ENCODE assay signal across 16 mouse cellular contexts in genomic region chr11:106911257-106911656, GRCm38 (mm10). TPM values are rescaled to one million over a fixed set of nuclear protein-coding genes. Genes with fewer than 3 reads are reported as not detected.
A peak's percentile ranks its signal among the peaks of the same experiment; 100 is the strongest.
DNase-seq lines count a peak whose midpoint lies in the region; ATAC-seq and TF ChIP-seq lines count a peak whose summit lies in the region.
"Had no signal": no experiment of that assay in that cellular context is flagged by ENCODE, and none has a peak within 500 bp of the region (broad histone marks: within the 10 kb centered on the region; RNA-seq: fewer than 3 reads in every experiment).

No protein-coding gene starts in this region.

- no peaks in the 10 kb centered on the region for H3K36me3 ChIP-seq in kidney, adult 2 months (ENCODE audit: control insufficient read depth, insufficient read depth, low read length)
- H3K36me3 ChIP-seq in midbrain, embryonic 11.5 days (ENCODE audit: control insufficient read depth, insufficient read depth, low read length): no peaks in the 10 kb centered on the region
- H3K36me3 ChIP-seq in midbrain, embryonic 14.5 days (ENCODE audit: control insufficient read depth, insufficient read depth, low read length): no peaks in the 10 kb centered on the region
- no peaks in the 10 kb centered on the region for H3K36me3 ChIP-seq in hindbrain, embryonic 14.5 days (replicated peaks; ENCODE audit: control insufficient read depth, insufficient read depth)
- H3K36me3 ChIP-seq in forebrain, embryonic 10.5 days (replicated peaks): peaks cover 4% of the 10 kb centered on the region; the same call in 1 of the 2 replicates
- H3K36me3 ChIP-seq: hindbrain, embryonic 15.5 days; neural tube, embryonic 13.5 days; stomach, embryonic 15.5 days had no signal

- no peaks in the 10 kb centered on the region for H3K9me3 ChIP-seq in midbrain, embryonic 11.5 days (ENCODE audit: control insufficient read depth, low read length)
- H3K9me3 ChIP-seq in midbrain, embryonic 14.5 days (ENCODE audit: control insufficient read depth, low read length): no peaks in the 10 kb centered on the region
- no peaks in the 10 kb centered on the region for H3K9me3 ChIP-seq in hindbrain, embryonic 14.5 days (ENCODE audit: control insufficient read depth, low read length)
- H3K9me3 ChIP-seq in forebrain, embryonic 10.5 days: no peaks in the 10 kb centered on the region
- H3K9me3 ChIP-seq: heart, embryonic 10.5 days; hindbrain, embryonic 15.5 days; megakaryocyte, embryonic 14.5 days; neural tube, embryonic 13.5 days; stomach, embryonic 15.5 days had no signal

- no peak for ATAC-seq in midbrain, embryonic 11.5 days (ENCODE audit: low FRiP score)
- ATAC-seq in midbrain, embryonic 14.5 days (ENCODE audit: low FRiP score, low TSS enrichment): no peak
- peak; percentile 64 for ATAC-seq in megakaryocyte progenitor cell, adult 5-6 weeks (replicated peaks; ENCODE audit: poor library complexity)
- no peak for ATAC-seq in hindbrain, embryonic 14.5 days (ENCODE audit: low FRiP score)

- no peak overlapping the region for H3K4me3 ChIP-seq in kidney, adult 2 months (ENCODE audit: insufficient read depth, low read depth, low read length)
- H3K4me3 ChIP-seq in midbrain, embryonic 11.5 days (ENCODE audit: low read depth, low read length): no peak overlapping the region
- no peak overlapping the region for H3K4me3 ChIP-seq in midbrain, embryonic 14.5 days (replicated peaks; ENCODE audit: low read depth, low read length)
- H3K4me3 ChIP-seq in hindbrain, embryonic 14.5 days (replicated peaks; ENCODE audit: low read length): no peak overlapping the region
- H3K4me3 ChIP-seq in forebrain, embryonic 10.5 days: no peak overlapping the region
- H3K4me3 ChIP-seq: heart, embryonic 10.5 days; hindbrain, embryonic 15.5 days; megakaryocyte, embryonic 14.5 days; neural tube, embryonic 13.5 days; stomach, embryonic 15.5 days had no signal

- DNase-seq in kidney, adult 2 months: peak; percentile 36
- no peak for DNase-seq in kidney, adult 18-20 months
- DNase-seq in midbrain, embryonic 11.5 days (ENCODE audit: low spot score, missing footprints): peak; percentile 73
- DNase-seq in midbrain, embryonic 14.5 days: no peak
- DNase-seq in MEL-GATA-1-ER (ENCODE audit: extremely low read depth, low read depth): peak; percentile 29
- no peak for DNase-seq in hindbrain, embryonic 14.5 days (ENCODE audit: low spot score)
- DNase-seq in forebrain, embryonic 10.5 days (ENCODE audit: extremely low spot score, low spot score): no peak
- DNase-seq: cerebellum, postnatal 36 days; kidney, postnatal 36 days; right cerebral cortex, postnatal 25 days had no signal

- TF ChIP-seq CTCF in kidney, adult 2 months (conservative IDR thresholded peaks at IDR 0.05; ENCODE audit: insufficient read depth, insufficient read length, low read depth, low read length): 0 out of 2 replicates have a peak, but pooled peaks have one; percentile 2

- H3K9ac ChIP-seq in midbrain, embryonic 11.5 days (ENCODE audit: low read length): no peak overlapping the region
- no peak overlapping the region for H3K9ac ChIP-seq in midbrain, embryonic 14.5 days (replicated peaks; ENCODE audit: low read length)
- no peak overlapping the region for H3K9ac ChIP-seq in hindbrain, embryonic 14.5 days
- H3K9ac ChIP-seq: hindbrain, embryonic 15.5 days; neural tube, embryonic 13.5 days; stomach, embryonic 15.5 days had no signal

- H3K4me1 ChIP-seq in kidney, adult 2 months (ENCODE audit: control insufficient read depth, insufficient read depth, low read length): peaks cover 4% of the 10 kb centered on the region; the same call in 1 of the 2 replicates
- no peaks in the 10 kb centered on the region for H3K4me1 ChIP-seq in midbrain, embryonic 11.5 days (ENCODE audit: control insufficient read depth, insufficient read depth, low read length)
- no peaks in the 10 kb centered on the region for H3K4me1 ChIP-seq in midbrain, embryonic 14.5 days (ENCODE audit: control insufficient read depth, insufficient read depth, low read length)
- no peaks in the 10 kb centered on the region for H3K4me1 ChIP-seq in hindbrain, embryonic 14.5 days (replicated peaks; ENCODE audit: control insufficient read depth, insufficient read depth, low read length)
- H3K4me1 ChIP-seq in forebrain, embryonic 10.5 days: 0 out of 2 replicates have a peak, but pooled peaks cover 3% of the 10 kb centered on the region
- H3K4me1 ChIP-seq: heart, embryonic 10.5 days; neural tube, embryonic 13.5 days; stomach, embryonic 15.5 days had no signal

- no peaks in the 10 kb centered on the region for H3K27me3 ChIP-seq in kidney, adult 2 months (replicated peaks; ENCODE audit: control insufficient read depth, insufficient read depth, low read length)
- no peaks in the 10 kb centered on the region for H3K27me3 ChIP-seq in midbrain, embryonic 11.5 days (ENCODE audit: control insufficient read depth, insufficient read depth, low read length)
- no peaks in the 10 kb centered on the region for H3K27me3 ChIP-seq in midbrain, embryonic 14.5 days (ENCODE audit: control insufficient read depth, insufficient read depth, low read length)
- H3K27me3 ChIP-seq in hindbrain, embryonic 14.5 days (ENCODE audit: control insufficient read depth, insufficient read depth, low read length): no peaks in the 10 kb centered on the region
- H3K27me3 ChIP-seq in forebrain, embryonic 10.5 days (ENCODE audit: poor library complexity, severe bottlenecking): no peaks in the 10 kb centered on the region
- H3K27me3 ChIP-seq: hindbrain, embryonic 15.5 days; megakaryocyte, embryonic 14.5 days; neural tube, embryonic 13.5 days; stomach, embryonic 15.5 days had no signal

- TF ChIP-seq POLR2A in kidney, adult 2 months (IDR thresholded peaks at IDR 0.05; ENCODE audit: low read depth, low read length): no peak

- H3K4me2 ChIP-seq in midbrain, embryonic 11.5 days: no peak overlapping the region
- no peak overlapping the region for H3K4me2 ChIP-seq in midbrain, embryonic 14.5 days (ENCODE audit: low read length)
- no peak overlapping the region for H3K4me2 ChIP-seq in hindbrain, embryonic 14.5 days (replicated peaks)
- H3K4me2 ChIP-seq: hindbrain, embryonic 15.5 days; neural tube, embryonic 13.5 days; stomach, embryonic 15.5 days had no signal

- H3K27ac ChIP-seq in kidney, adult 2 months (ENCODE audit: insufficient read depth, low read depth, low read length): no peak overlapping the region
- no peak overlapping the region for H3K27ac ChIP-seq in midbrain, embryonic 11.5 days (ENCODE audit: low read depth, low read length)
- no peak overlapping the region for H3K27ac ChIP-seq in midbrain, embryonic 14.5 days (replicated peaks; ENCODE audit: low read depth, low read length)
- H3K27ac ChIP-seq in hindbrain, embryonic 14.5 days: no peak overlapping the region
- no peak overlapping the region for H3K27ac ChIP-seq in forebrain, embryonic 10.5 days
- H3K27ac ChIP-seq: heart, embryonic 10.5 days; hindbrain, embryonic 15.5 days; neural tube, embryonic 13.5 days; stomach, embryonic 15.5 days had no signal

RNA-seq across cellular contexts. Expression of gene Smurf2, which starts 9.3 kb away (rescaled TPM):
- polyA plus RNA-seq in kidney, adult 2 months (2012; rRNA removed): 12.1 and 14.7 TPM in 2 replicates
- polyA plus RNA-seq in midbrain, embryonic 11.5 days (2014; fragmentation: Nextera tagmentation; extraction: Ambion mirVana): 20.6 and 21.4 TPM in 2 replicates
- 17.5 and 24.0 TPM in 2 replicates for polyA plus RNA-seq in midbrain, embryonic 14.5 days (2014; fragmentation: Nextera tagmentation; extraction: Ambion mirVana)
- 23.3 and 25.3 TPM in 2 replicates for total RNA-seq in megakaryocyte progenitor cell, adult 5-6 weeks (2015)
- 24.9 and 30.7 TPM in 2 replicates for total RNA-seq in megakaryocyte progenitor cell, adult 5-6 weeks (2017)
- polyA plus RNA-seq in hindbrain, embryonic 14.5 days (2014; fragmentation: Nextera tagmentation; extraction: Ambion mirVana): 18.7 and 18.8 TPM in 2 replicates
- 11.2 and 11.7 TPM in 2 replicates for polyA plus RNA-seq in forebrain, embryonic 10.5 days (2016; fragmentation: Nextera tagmentation; extraction: Ambion mirVana)

Comparison
In these comparisons a context has a peak if more than half of its experiments do, and no peak if none do; other contexts are left out.
1. DNase-seq: peak in kidney, adult 2 months (single experiment), midbrain, embryonic 11.5 days (single experiment) and MEL-GATA-1-ER (single experiment); none in kidney, adult 18-20 months (single experiment), midbrain, embryonic 14.5 days (single experiment), hindbrain, embryonic 14.5 days (single experiment) and forebrain, embryonic 10.5 days (single experiment).